Mouse (Mus musculus): ENCODE results near the gene Casr.

DNA sequence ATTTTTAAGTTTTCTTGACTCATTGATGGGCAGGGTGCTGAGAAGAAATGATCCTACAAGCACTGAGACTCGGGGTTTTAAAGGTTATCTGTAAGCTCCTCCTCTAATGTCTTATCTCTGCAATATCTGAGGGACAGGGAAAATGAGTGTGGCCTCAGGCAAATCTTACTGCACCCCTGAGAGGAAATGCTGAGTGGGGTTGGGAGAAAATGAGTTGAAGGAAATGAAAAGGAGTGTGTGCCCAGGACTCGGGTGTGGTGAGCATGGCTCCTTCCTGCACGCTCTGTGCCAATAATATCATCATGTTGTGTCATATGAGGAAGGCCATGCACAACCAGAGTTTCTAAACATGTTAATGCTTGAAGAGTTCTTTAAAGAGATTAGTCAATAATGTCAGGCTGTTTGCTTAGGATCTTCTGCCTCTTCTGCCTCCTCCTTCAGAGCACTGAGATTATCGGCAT lies 106.6 kb downstream of the Casr start, which contains the start of gene Stfa3:
- TF ChIP-seq E2F4 (IDR thresholded peaks at IDR 0.05; ENCODE audit: insufficient read depth): no peak
- no peak for TF ChIP-seq POLR2A (IDR thresholded peaks at IDR 0.05; ENCODE audit: insufficient read length, low read depth)
- no peak for TF ChIP-seq MYOG (IDR thresholded peaks at IDR 0.05; ENCODE audit: control insufficient read depth in 1 of 3, insufficient read depth in 1 of 3, insufficient read length in 2 of 3, low read depth in 2 of 3)
- TF ChIP-seq MYOD1 (IDR thresholded peaks at IDR 0.05; ENCODE audit: control insufficient read depth in 1 of 3, insufficient read length in 2 of 3, low read depth in 2 of 3): no peak
